In genomic region chr11:86737301-86738000, GRCm38 (mm10) we compare ENCODE assay signal across 9 mouse cellular contexts. TPM values are rescaled to one million over a fixed set of nuclear protein-coding genes. Genes with fewer than 3 reads are reported as not detected.
DNase-seq lines count a peak whose midpoint lies in the region; ATAC-seq and TF ChIP-seq lines count a peak whose summit lies in the region.
"Had no signal": no experiment of that assay in that cellular context is flagged by ENCODE, and none has a peak within 500 bp of the region (broad histone marks: within the 10 kb centered on the region; RNA-seq: fewer than 3 reads in every experiment).

No protein-coding gene starts in this region.

- H3K4me2 ChIP-seq in stomach, embryonic 15.5 days = no peak overlapping the region
- H3K4me2 ChIP-seq: hindbrain, embryonic 12.5 days had no signal

- ATAC-seq in erythroid progenitor cell, adult 5-6 weeks (replicated peaks; ENCODE audit: low FRiP score, poor library complexity, severe bottlenecking) = peak; percentile 90
- ATAC-seq in stomach, embryonic 15.5 days (ENCODE audit: insufficient read depth, low FRiP score, low read depth) = peak; percentile 85; the same call in 1 of the 2 replicates

- peaks cover 24% of the 10 kb centered on the region for H3K36me3 ChIP-seq in liver, adult 2 months (ENCODE audit: control insufficient read depth, insufficient read depth, low read length)
- H3K36me3 ChIP-seq in stomach, embryonic 15.5 days = 0 out of 2 replicates have a peak, but pooled peaks cover 5% of the 10 kb centered on the region
- H3K36me3 ChIP-seq: hindbrain, embryonic 12.5 days had no signal

- peak; percentile 52 for DNase-seq in lung, postnatal 36 days
- no peak for DNase-seq in lung, postnatal 25 days (ENCODE audit: low spot score)
- DNase-seq in liver, adult 2 months (ENCODE audit: extremely low read depth, low read depth, low spot score) = peak; percentile 42
- no peak for DNase-seq in gastrocnemius, adult 18-20 months (ENCODE audit: low spot score)
- no peak for DNase-seq in left cerebral cortex, postnatal 4 days
- DNase-seq: cerebellum, postnatal 36 days had no signal

- peaks cover 13% of the 10 kb centered on the region; the same call in 1 of the 2 replicates for H3K79me2 ChIP-seq in liver, adult 2 months (ENCODE audit: control insufficient read depth, insufficient read depth, low read length)

- no peak for TF ChIP-seq POLR2A in liver, adult 2 months (IDR thresholded peaks at IDR 0.05; ENCODE audit: extremely low read depth, insufficient read depth, low read length)

- no peak overlapping the region for H3K27ac ChIP-seq in liver, adult 2 months (replicated peaks; ENCODE audit: insufficient read depth, low read depth, low read length)
- no peak overlapping the region for H3K27ac ChIP-seq in stomach, embryonic 15.5 days
- H3K27ac ChIP-seq: hindbrain, embryonic 12.5 days had no signal

- no peaks in the 10 kb centered on the region for H3K9me3 ChIP-seq in stomach, embryonic 15.5 days
- H3K9me3 ChIP-seq: hindbrain, embryonic 12.5 days had no signal

- no peak overlapping the region for H3K9ac ChIP-seq in liver, adult 2 months (ENCODE audit: low read depth, low read length)
- no peak overlapping the region for H3K9ac ChIP-seq in stomach, embryonic 15.5 days
- H3K9ac ChIP-seq: hindbrain, embryonic 12.5 days had no signal

- no peak overlapping the region for H3K4me3 ChIP-seq in liver, adult 2 months (ENCODE audit: insufficient read depth, low read depth, low read length)
- H3K4me3 ChIP-seq in stomach, embryonic 15.5 days (replicated peaks) = no peak overlapping the region
- H3K4me3 ChIP-seq: hindbrain, embryonic 12.5 days had no signal

- no peaks in the 10 kb centered on the region for H3K27me3 ChIP-seq in liver, adult 2 months (ENCODE audit: control insufficient read depth, insufficient read depth, low read length)
- H3K27me3 ChIP-seq in stomach, embryonic 15.5 days (replicated peaks) = no peaks in the 10 kb centered on the region
- H3K27me3 ChIP-seq: hindbrain, embryonic 12.5 days had no signal

- no peak for TF ChIP-seq CTCF in liver, adult 2 months (IDR thresholded peaks at IDR 0.05; ENCODE audit: low read depth, low read length)

- H3K4me1 ChIP-seq in liver, adult 2 months (ENCODE audit: control insufficient read depth, insufficient read depth, low read length) = peaks cover 4% of the 10 kb centered on the region
- no peaks in the 10 kb centered on the region for H3K4me1 ChIP-seq in stomach, embryonic 15.5 days
- H3K4me1 ChIP-seq: hindbrain, embryonic 12.5 days had no signal

- 37% methylated on average over 8 of the region's 8 CpGs for WGBS in liver, adult 2 months
- WGBS in stomach, embryonic 15.5 days = 62% methylated on average over 8 of the region's 8 CpGs

- intact Hi-C loops in left cerebral cortex, postnatal 4 days (cut with DNase I) = no loop called here

RNA-seq across cellular contexts. Expression of gene Cltc, which starts 19.9 kb away (rescaled TPM):
- total RNA-seq in erythroid progenitor cell, adult 5-6 weeks (2015; ENCODE audit: low replicate concordance) = 369 and 390 TPM in 2 replicates
- 282 and 302 TPM in 2 replicates for total RNA-seq in erythroid progenitor cell, adult 5-6 weeks (2017; ENCODE audit: low replicate concordance)
- total RNA-seq in liver, adult 2 months (2014; rRNA removed) = 191 and 225 TPM in 2 replicates
- polyA plus RNA-seq in liver, adult 2 months (2012; rRNA removed) = 43.8 and 49.9 TPM in 2 replicates
- polyA plus RNA-seq in stomach, embryonic 15.5 days (2015; fragmentation: Nextera tagmentation; extraction: Ambion mirVana) = 117 and 130 TPM in 2 replicates
- 100 to 1,000 TPM; 123 to 132 TPM for total RNA-seq in gastrocnemius, adult 18-20 months (2021)
- 100 to 1,000 TPM; 373 to 393 TPM for total RNA-seq in left cerebral cortex, postnatal 4 days (2021)

RNA-seq across cellular contexts. Expression of gene Ptrh2, which starts 53.7 kb away (rescaled TPM):
- 6.5 and 9.6 TPM in 2 replicates for total RNA-seq in erythroid progenitor cell, adult 5-6 weeks (2015; ENCODE audit: low replicate concordance)
- total RNA-seq in erythroid progenitor cell, adult 5-6 weeks (2017; ENCODE audit: low replicate concordance) = 6.1 and 7.2 TPM in 2 replicates
- 8.1 and 9.2 TPM in 2 replicates for total RNA-seq in liver, adult 2 months (2014; rRNA removed)
- polyA plus RNA-seq in liver, adult 2 months (2012; rRNA removed) = 5.0 and 5.2 TPM in 2 replicates
- polyA plus RNA-seq in stomach, embryonic 15.5 days (2015; fragmentation: Nextera tagmentation; extraction: Ambion mirVana) = 30.3 and 31.9 TPM in 2 replicates
- 1 to 10 TPM; 6.3 to 6.5 TPM for total RNA-seq in gastrocnemius, adult 18-20 months (2021)
- total RNA-seq in left cerebral cortex, postnatal 4 days (2021) = 10 to 100 TPM; 15.1 to 18.5 TPM

RNA-seq across cellular contexts. Expression of gene Vmp1, which starts 53.8 kb away (rescaled TPM):
- 113 and 179 TPM in 2 replicates for total RNA-seq in erythroid progenitor cell, adult 5-6 weeks (2015; ENCODE audit: low replicate concordance)
- total RNA-seq in erythroid progenitor cell, adult 5-6 weeks (2017; ENCODE audit: low replicate concordance) = 73.2 and 117 TPM in 2 replicates
- 91.9 and 93.6 TPM in 2 replicates for total RNA-seq in liver, adult 2 months (2014; rRNA removed)
- 37.8 and 43.6 TPM in 2 replicates for polyA plus RNA-seq in liver, adult 2 months (2012; rRNA removed)
- polyA plus RNA-seq in stomach, embryonic 15.5 days (2015; fragmentation: Nextera tagmentation; extraction: Ambion mirVana) = 144 and 153 TPM in 2 replicates
- 10 to 100 TPM; 76.3 to 84.8 TPM for total RNA-seq in gastrocnemius, adult 18-20 months (2021)
- 100 to 1,000 TPM; 103 to 113 TPM for total RNA-seq in left cerebral cortex, postnatal 4 days (2021)

Comparison
In these comparisons a context has a peak if more than half of its experiments do, and no peak if none do; other contexts are left out.
1. DNase-seq: peak in lung, postnatal 36 days (single experiment) and liver, adult 2 months (single experiment); none in lung, postnatal 25 days (single experiment), gastrocnemius, adult 18-20 months (single experiment) and left cerebral cortex, postnatal 4 days (single experiment).